Mouse (Mus musculus): ENCODE data around the gene Nkain2.

DNA sequence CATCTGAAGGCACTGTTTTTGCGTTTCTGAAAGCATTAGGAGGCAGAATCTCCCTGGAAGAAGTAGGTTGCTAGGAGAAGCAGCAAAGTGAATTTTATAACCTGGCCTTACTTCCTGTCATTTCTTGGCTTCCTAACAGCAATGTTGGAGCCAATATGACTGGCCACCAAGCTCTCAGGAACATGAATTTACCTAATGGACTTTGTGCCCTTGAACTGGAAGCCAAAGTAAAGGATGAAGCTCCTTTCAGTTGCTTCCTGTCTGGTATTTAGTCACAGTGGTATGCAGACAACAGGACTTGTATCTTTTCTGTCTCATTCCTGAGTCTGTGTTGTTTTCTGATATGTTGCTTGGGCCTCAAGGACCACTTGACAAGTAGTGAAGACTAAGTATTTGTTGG, 1063.2 kb downstream of the Nkain2 start:
- TF ChIP-seq CTCF (IDR thresholded peaks at IDR 0.05; ENCODE audit: low read depth) = no peak
- TF ChIP-seq EP300 (IDR thresholded peaks at IDR 0.05; ENCODE audit: low read depth) = no peak

Measured in liver, postnatal 0 days (tissue).